Mouse (Mus musculus): ENCODE results near the gene Nt5c3b.

The Nt5c3b gene

GRCm38 (mm10) chr11:100376005-100376404, 65.6 kb downstream of the Nt5c3b start:
- no peak for DNase-seq

DNA sequence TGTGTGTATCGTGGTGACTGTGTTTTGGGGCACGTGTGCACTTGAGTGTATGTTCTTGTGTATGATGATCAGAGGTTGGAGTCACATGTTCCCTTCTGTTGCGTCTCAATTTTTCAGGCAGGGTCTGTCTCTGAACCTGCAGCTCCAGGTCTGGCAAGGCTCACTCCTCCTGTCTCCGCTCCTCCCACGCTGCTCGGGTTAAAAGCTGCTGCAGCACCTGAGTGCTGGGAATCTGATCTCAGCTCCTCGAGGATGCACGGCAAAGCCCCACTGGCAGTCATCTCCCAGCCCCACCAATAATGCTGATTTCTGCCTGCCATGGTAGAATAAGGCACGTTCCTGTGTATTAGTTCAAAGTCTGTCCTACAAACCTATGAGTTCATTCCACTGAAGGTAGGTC, 66.5 kb downstream of the Nt5c3b start:
- no peak for DNase-seq

Data from right cerebral cortex, postnatal 4 days (tissue).